Mouse (Mus musculus) liver, embryonic 12.5 days (tissue): ENCODE measurements around the gene Fam131b. TPM values are rescaled to one million over a fixed set of nuclear protein-coding genes. Genes with fewer than 3 reads are reported as not detected.

Experiments used
- ATAC-seq: fragments of 200-750 bp; cut with Nextera tagmentation; 2 replicates; pipeline ENCODE4 v1.8.0; 2017; ENCODE audit warnings: moderate number of reproducible peaks, mild to moderate bottlenecking, moderate library complexity
- H3K27ac ChIP-seq: fragments of 300-500 bp; sonication (generic); 2 replicates; pipeline ENCODE4 v1.5.1; 2016; ENCODE audit warnings: mild to moderate bottlenecking
- H3K27me3 ChIP-seq: fragments of 300-500 bp; sonication (generic); replicated peaks from 2 replicates; pipeline ENCODE4 v1.6.1; 2016; ENCODE audit warnings: mild to moderate bottlenecking, moderate library complexity
- H3K36me3 ChIP-seq: fragments of 300-500 bp; sonication (generic); 2 replicates; pipeline ENCODE4 v1.6.1; 2016; ENCODE audit warnings: mild to moderate bottlenecking, moderate library complexity
- H3K4me1 ChIP-seq: fragments of 300-500 bp; sonication (generic); 2 replicates; pipeline ENCODE4 v1.6.1; 2016
- H3K4me2 ChIP-seq: fragments of 300-500 bp; sonication (generic); 2 replicates; pipeline ENCODE4 v1.6.1; 2016; ENCODE audit warnings: mild to moderate bottlenecking, moderate library complexity
- H3K4me3 ChIP-seq: fragments of 300-500 bp; sonication (generic); 2 replicates; pipeline ENCODE4 v1.5.1; 2016; ENCODE audit warnings: mild to moderate bottlenecking, moderate library complexity
- H3K9ac ChIP-seq: fragments of 300-500 bp; sonication (generic); 2 replicates; pipeline ENCODE4 v1.6.1; 2016; ENCODE audit warnings: mild to moderate bottlenecking, moderate library complexity
- H3K9me3 ChIP-seq: fragments of 300-500 bp; sonication (generic); replicated peaks from 2 replicates; pipeline ENCODE4 v1.6.1; 2016; ENCODE audit warnings: mild to moderate bottlenecking, moderate library complexity
- WGBS: fragments of 180-500 bp; shearing (Covaris S2); methylation state at CpG from one replicate; pipeline ENCODE4 v1.1.7; 2016; ENCODE audit not compliant: insufficient replicate concordance; 5-methylcytosine and 5-hydroxymethylcytosine counted together
- polyA plus RNA-seq: library from polyadenylated mRNA; unstranded; fragments of >200 nt; fragmentation: Nextera tagmentation; extraction: Ambion mirVana; gene quantifications from 2 replicates; pipeline ENCODE4 v1.2.1, GENCODE M21; 2016

Gene Fam131b
- polyA plus RNA-seq, 1 experiment from 2014 or later, result not detected

- 74% methylated on average over 1 of the region's 1 CpGs for WGBS
- H3K27me3 ChIP-seq, result no peaks in the 10 kb centered on the region
- ATAC-seq, result 0 out of 2 replicates have a peak, but pooled peaks have one; percentile 19
Measured at GRCm38 (mm10) chr6:42362497-42362896, 38.1 kb upstream of the Fam131b start.

GRCm38 (mm10) chr6:42362074-42362473 is 37.6 kb upstream of the Fam131b start:
- Histone ChIP-seq H3K9ac (no peak overlapping the region), H3K27me3 (no peaks in the 10 kb centered on the region), H3K4me2 (no peak overlapping the region), H3K36me3 (peaks cover 36% of the 10 kb centered on the region), H3K9me3 (no peaks in the 10 kb centered on the region), H3K4me1 (peaks cover 9% of the 10 kb centered on the region; the same call in 1 of the 2 replicates), H3K27ac (no peak overlapping the region), H3K4me3 (no peak overlapping the region)
- no peak for ATAC-seq
- WGBS, result 65% methylated on average over 1 of the region's 1 CpGs

More at GRCm38 (mm10) chr6:42362497-42362896, 38.1 kb upstream of the Fam131b start:
- H3K36me3 ChIP-seq, result peaks cover 32% of the 10 kb centered on the region
- no peak overlapping the region for H3K27ac ChIP-seq
- H3K4me2 ChIP-seq, result no peak overlapping the region
- no peak overlapping the region for H3K4me3 ChIP-seq
- no peaks in the 10 kb centered on the region for H3K9me3 ChIP-seq
- H3K9ac ChIP-seq, result no peak overlapping the region
- peaks cover 9% of the 10 kb centered on the region; the same call in 1 of the 2 replicates for H3K4me1 ChIP-seq

- Histone ChIP-seq H3K27ac (no peak overlapping the region), H3K27me3 (no peaks in the 10 kb centered on the region), H3K36me3 (peaks cover 44% of the 10 kb centered on the region), H3K4me3 (no peak overlapping the region), H3K9me3 (no peaks in the 10 kb centered on the region), H3K4me2 (no peak overlapping the region), H3K4me1 (peaks cover 9% of the 10 kb centered on the region; the same call in 1 of the 2 replicates), H3K9ac (no peak overlapping the region)
- ATAC-seq, result no peak
- WGBS, result 74% methylated on average over 13 of the region's 13 CpGs
Measured at GRCm38 (mm10) chr6:42361041-42361895, 36.8 kb upstream of the Fam131b start.

- Histone ChIP-seq H3K27ac (no peak overlapping the region), H3K4me1 (peaks cover 9% of the 10 kb centered on the region; the same call in 1 of the 2 replicates), H3K9me3 (no peaks in the 10 kb centered on the region), H3K4me2 (no peak overlapping the region), H3K27me3 (no peaks in the 10 kb centered on the region), H3K9ac (no peak overlapping the region), H3K4me3 (no peak overlapping the region), H3K36me3 (peaks cover 54% of the 10 kb centered on the region)
- no peak for ATAC-seq
- 74% methylated on average over 6 of the region's 6 CpGs for WGBS
Measured at GRCm38 (mm10) chr6:42360231-42360840, 35.9 kb upstream of the Fam131b start.

- H3K4me2 ChIP-seq, result no peak overlapping the region
- 65% methylated on average over 9 of the region's 9 CpGs for whole genome bisulfite sequencing
- H3K27ac ChIP-seq, result no peak overlapping the region
- no peaks in the 10 kb centered on the region for H3K9me3 ChIP-seq
- no peak overlapping the region for H3K4me3 ChIP-seq
- peaks cover 61% of the 10 kb centered on the region for H3K36me3 ChIP-seq
- no peaks in the 10 kb centered on the region for H3K27me3 ChIP-seq
- H3K4me1 ChIP-seq, result peaks cover 17% of the 10 kb centered on the region
- ATAC-seq, result no peak
- H3K9ac ChIP-seq, result no peak overlapping the region
Measured at GRCm38 (mm10) chr6:42359364-42360147, 35.1 kb upstream of the Fam131b start.

- 84% methylated on average over 12 of the region's 12 CpGs for WGBS
- no peak overlapping the region for H3K4me2 ChIP-seq
- ATAC-seq, result no peak
- no peak overlapping the region for H3K27ac ChIP-seq
- H3K9ac ChIP-seq, result no peak overlapping the region
- no peaks in the 10 kb centered on the region for H3K9me3 ChIP-seq
- H3K36me3 ChIP-seq, result peaks cover 62% of the 10 kb centered on the region
- no peak overlapping the region for H3K4me3 ChIP-seq
- H3K27me3 ChIP-seq, result no peaks in the 10 kb centered on the region
- peaks cover 24% of the 10 kb centered on the region for H3K4me1 ChIP-seq
Measured at GRCm38 (mm10) chr6:42358901-42359300, 34.5 kb upstream of the Fam131b start.

- H3K9me3 ChIP-seq, result no peaks in the 10 kb centered on the region
- H3K36me3 ChIP-seq, result peaks cover 62% of the 10 kb centered on the region
- H3K4me2 ChIP-seq, result no peak overlapping the region
- 80% methylated on average over 6 of the region's 6 CpGs for WGBS
- H3K27ac ChIP-seq, result no peak overlapping the region
- H3K27me3 ChIP-seq, result no peaks in the 10 kb centered on the region
- no peak overlapping the region for H3K4me3 ChIP-seq
- no peak overlapping the region for H3K9ac ChIP-seq
- peaks cover 32% of the 10 kb centered on the region for H3K4me1 ChIP-seq
- ATAC-seq, result no peak
Measured at GRCm38 (mm10) chr6:42357901-42358300, 33.5 kb upstream of the Fam131b start.

- Histone ChIP-seq H3K4me1 (peaks cover 34% of the 10 kb centered on the region), H3K4me3 (no peak overlapping the region), H3K36me3 (peaks cover 68% of the 10 kb centered on the region), H3K27me3 (no peaks in the 10 kb centered on the region), H3K27ac (no peak overlapping the region), H3K9ac (no peak overlapping the region), H3K4me2 (no peak overlapping the region), H3K9me3 (no peaks in the 10 kb centered on the region)
- ATAC-seq, result no peak
- WGBS, result 78% methylated on average over 5 of the region's 5 CpGs
Measured at GRCm38 (mm10) chr6:42356913-42357312, 32.5 kb upstream of the Fam131b start.

- H3K27ac ChIP-seq, result no peak overlapping the region
- H3K4me2 ChIP-seq, result no peak overlapping the region
- no peaks in the 10 kb centered on the region for H3K9me3 ChIP-seq
- WGBS, result 84% methylated on average over 13 of the region's 13 CpGs
- no peak overlapping the region for H3K9ac ChIP-seq
- H3K4me1 ChIP-seq, result peaks cover 43% of the 10 kb centered on the region
- no peaks in the 10 kb centered on the region for H3K27me3 ChIP-seq
- peaks cover 74% of the 10 kb centered on the region for H3K36me3 ChIP-seq
- ATAC-seq, result no peak
- no peak overlapping the region for H3K4me3 ChIP-seq
Measured at GRCm38 (mm10) chr6:42355794-42356600, 31.6 kb upstream of the Fam131b start.

GRCm38 (mm10) chr6:42355366-42355765 is 30.9 kb upstream of the Fam131b start:
- Histone ChIP-seq H3K4me2 (0 out of 2 replicates have a peak overlapping the region, but pooled peaks have one; percentile 95), H3K4me1 (peaks cover 50% of the 10 kb centered on the region), H3K27me3 (no peaks in the 10 kb centered on the region), H3K9ac (no peak overlapping the region), H3K36me3 (peaks cover 71% of the 10 kb centered on the region), H3K4me3 (no peak overlapping the region), H3K27ac (no peak overlapping the region), H3K9me3 (no peaks in the 10 kb centered on the region)
- 79% methylated on average over 6 of the region's 6 CpGs for WGBS
- ATAC-seq, result no peak
